Mouse (Mus musculus): Measurements from ENCODE around the gene Itgb8.

DNA sequence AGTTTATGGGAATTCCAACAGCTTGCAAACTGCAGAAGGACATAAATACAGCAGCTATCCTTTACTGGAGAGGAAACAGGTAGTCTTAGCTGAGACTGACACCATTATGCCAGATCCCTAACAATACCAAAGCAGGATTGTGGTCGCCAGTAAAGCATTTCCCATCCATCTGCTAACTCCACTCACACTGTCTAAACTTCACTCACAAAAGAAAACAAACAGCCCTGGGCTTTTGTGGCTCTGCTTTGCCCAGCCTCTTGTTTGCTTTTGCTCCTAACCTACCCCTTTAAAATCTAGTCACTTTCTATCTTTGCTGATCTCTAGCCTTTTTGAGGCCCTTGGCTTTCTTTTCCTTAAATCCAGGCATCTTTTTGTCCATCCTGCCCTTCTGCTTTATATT is 35.0 kb upstream of the Itgb8 start:
- TF ChIP-seq CTCF (IDR thresholded peaks at IDR 0.05; ENCODE audit: borderline replicate concordance, insufficient read depth, low read depth, low read length), result no peak
- TF ChIP-seq POLR2A (IDR thresholded peaks at IDR 0.05; ENCODE audit: borderline replicate concordance, insufficient read depth, low read length), result no peak

Data from cerebellum, adult 2 months (tissue).